Mouse (Mus musculus): ENCODE results near the gene Mybpc3.

Mybpc3 gene

DNA sequence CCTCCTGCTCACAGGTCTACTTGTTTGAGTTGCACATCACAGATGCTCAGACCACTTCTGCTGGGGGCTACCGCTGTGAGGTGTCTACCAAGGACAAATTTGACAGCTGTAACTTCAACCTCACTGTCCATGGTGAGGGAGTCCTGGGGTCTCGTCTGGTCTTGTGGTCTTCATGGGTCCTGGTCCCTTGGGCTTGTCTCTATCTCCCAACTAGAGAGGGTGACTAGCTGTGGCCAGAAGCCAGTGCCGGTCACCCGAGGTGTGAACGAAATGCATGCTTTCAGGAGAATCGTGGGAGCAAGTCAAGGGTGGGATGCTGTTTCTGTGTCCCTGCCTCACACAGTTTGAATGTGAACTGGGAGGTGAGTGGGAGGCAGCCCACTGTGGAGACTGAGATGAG lies 3.1 kb downstream of the Mybpc3 start:
- no peak for DNase-seq (ENCODE audit: low spot score)

DNA sequence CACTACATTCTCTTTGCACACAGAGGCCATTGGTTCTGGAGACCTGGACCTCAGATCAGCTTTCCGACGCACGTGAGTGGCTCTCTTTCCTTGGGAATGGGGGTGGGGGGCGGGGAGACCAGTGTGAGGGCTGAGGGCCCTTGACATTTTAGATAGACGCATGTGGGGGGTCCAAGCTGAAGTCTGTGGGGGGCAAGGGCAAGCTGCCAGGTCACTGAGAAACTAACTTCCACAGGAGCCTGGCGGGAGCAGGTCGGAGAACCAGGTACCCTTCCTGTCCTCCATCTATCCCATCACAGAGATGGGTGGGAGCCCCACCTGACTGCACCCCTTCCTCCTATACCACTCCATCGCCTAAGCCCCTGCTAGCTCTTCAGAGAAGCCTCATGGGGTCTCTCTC lies 3.6 kb downstream of the Mybpc3 start:
- DNase-seq (ENCODE audit: low spot score), result no peak

DNA sequence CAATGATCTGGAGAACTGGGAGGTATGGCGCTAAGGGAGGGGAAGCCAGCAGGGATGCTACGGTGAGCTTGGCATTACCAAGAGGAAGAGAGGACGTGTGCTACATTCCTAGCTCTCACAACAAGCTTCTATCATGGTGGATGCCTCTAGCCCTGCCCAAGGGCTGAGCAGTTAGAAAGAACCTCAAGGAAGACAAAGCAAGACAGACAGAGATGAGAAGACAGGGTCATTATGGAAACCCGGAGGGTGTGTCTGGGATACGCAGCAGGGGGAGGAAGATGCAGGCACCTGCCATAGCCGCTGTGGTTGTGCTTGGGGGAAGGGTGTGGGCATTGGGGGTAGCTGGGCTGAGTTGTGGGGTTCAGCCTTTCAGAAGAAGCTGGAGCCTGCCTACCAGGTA lies 5.6 kb downstream of the Mybpc3 start:
- no peak for DNase-seq (ENCODE audit: low spot score)

DNA sequence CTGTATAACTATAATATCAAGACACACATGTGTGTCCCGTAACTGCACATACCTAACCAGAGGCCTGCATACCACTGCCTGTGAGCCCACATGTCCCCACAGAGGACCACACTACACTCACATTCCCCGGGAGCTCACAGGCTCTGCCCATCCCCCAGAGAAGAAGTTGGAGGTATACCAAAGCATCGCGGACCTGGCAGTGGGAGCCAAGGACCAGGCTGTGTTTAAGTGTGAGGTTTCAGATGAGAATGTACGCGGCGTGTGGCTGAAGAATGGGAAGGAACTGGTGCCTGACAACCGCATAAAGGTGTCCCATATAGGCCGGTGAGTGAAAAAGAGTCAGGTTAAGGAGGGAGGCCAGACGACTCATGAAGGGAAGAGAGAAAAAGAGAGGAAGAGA lies 7.2 kb downstream of the Mybpc3 start:
- no peak for DNase-seq (ENCODE audit: low spot score)

DNA sequence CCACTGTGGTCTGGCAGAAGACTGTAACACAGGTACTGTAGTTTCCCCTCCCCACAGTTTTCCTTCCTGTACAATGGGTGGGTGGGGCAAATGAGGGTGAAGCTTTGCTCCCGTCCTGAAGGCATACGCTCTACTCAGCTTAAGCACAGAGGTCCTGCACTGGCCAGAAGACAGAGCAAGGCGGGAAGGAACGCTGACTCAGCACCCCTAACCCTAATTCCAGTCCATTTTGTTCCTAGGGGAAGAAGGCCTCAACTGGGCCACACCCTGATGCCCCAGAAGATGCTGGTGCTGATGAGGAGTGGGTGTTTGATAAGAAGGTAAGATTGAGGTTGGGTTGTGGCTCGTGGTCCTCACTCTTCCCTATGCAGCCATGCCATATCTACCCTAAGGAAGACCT lies 10.8 kb downstream of the Mybpc3 start:
- no peak for DNase-seq (ENCODE audit: low spot score)

DNA sequence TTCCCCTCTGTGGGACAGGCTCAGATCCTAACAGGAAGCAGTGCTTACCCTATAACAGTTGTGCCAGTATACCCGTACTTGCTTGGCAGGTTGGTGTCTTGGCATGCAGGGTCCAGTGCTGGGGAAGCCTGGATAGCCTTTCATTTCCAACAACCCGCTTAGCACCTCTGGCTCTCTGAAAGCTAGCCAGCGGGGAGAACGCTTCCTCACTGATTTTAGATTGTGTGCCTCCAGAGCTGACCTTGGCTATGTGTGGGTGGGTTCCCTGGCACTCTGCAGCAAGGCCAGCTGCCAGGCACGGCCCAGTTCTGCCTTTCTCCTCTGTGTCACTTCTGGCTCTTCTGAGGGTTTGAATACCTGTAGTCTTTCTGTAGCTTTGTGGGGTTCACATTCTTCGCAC lies 12.2 kb downstream of the Mybpc3 start:
- no peak for DNase-seq (ENCODE audit: low spot score)

DNA sequence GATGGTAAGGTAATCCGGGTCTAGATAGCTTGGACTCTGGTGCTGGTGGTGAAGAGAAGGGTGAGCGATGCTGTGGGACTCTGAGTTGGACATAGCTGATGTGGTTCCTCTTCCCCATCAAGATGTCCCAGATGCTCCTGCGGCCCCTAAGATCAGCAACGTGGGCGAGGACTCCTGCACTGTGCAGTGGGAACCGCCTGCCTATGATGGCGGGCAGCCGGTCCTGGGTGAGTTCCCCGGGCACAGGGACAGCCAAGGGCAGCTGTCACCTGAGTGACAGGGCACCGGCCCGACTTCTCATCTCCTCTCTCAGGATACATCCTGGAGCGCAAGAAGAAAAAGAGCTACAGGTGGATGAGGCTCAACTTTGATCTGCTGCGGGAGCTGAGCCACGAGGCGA lies 13.3 kb downstream of the Mybpc3 start:
- no peak for DNase-seq (ENCODE audit: low spot score)

DNA sequence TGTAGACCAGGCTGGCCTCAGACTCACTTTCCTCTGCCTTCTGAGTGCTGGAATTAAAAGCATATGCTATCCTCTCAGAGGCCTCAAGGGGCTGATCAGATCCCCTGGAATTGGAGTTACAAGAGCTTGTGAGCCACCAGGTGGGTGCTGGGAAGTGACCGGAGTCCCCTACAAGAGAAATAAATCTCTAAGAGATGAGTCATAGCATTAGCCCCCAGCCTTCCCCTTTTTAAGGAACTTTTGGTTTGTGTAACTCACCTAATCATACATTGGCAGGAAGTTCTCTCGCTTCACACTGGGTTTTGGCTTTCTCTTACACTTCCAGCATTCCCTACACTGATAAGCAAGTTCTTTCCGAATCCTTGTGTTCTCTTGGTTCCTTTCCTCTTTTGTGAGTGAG lies 14.1 kb downstream of the Mybpc3 start:
- no peak for DNase-seq (ENCODE audit: low spot score)

DNA sequence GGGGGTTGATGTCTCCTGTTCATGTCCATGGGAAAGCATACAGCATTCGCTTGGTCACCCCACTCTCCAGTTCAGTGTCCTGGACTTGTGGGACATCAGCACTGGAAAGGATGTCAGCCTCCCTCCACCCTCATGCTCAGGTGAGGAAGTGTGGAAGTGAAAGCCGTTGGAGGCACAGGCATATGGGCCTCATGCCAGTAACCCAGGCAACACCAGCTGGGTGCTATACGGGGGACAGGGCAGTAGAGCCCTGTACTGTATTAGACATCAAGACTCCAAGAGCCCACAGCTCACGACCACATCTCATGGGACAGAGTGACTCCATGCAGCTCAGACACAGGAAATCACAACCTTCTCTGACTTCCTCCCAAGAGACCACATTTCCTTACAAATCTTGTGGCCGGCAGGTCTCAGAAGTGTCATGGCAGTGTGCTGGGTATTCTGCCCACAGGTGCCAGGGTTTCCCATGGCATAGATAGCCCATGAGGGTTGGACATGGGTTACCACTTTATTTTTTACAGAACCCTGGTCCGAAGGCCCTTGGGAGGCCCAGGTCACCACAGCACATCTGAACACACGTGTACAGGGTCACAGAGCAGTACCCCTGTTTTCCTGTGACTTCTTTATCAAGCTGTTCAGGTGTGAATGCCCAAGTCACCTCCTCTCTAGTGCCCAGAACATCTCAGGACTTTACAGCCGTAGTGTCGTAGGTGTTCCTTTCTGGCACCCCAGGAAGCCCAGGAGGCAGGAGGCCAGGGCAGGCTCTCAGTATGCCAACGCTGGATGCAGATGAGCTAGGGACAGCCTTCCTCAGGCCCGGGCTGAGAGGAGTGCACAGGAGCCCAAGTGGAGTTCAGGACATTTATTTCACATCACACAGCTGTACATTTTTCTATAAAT lies 18.8 kb downstream of the Mybpc3 start:
- no peak for DNase-seq (ENCODE audit: low spot score)

DNA sequence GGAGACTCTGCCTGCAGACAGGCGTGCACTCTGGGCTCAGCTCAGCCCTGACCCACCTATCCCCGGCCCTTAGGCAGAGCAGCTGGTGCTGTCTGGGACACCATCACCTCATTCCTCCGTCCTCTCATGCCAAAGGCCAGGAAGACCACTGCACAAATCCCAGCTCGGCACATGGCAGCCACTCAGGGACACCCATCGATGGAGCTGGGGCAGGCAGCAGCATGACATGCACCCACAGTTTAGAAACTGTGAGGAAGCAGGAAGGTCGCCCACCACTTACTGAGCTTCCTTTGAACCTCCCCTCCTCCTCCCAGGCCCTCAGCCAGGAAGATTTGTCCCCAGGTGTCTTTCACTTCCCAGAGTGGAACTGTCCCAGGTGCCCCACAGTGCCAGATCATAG lies 19.5 kb downstream of the Mybpc3 start:
- no peak for DNase-seq (ENCODE audit: low spot score)

DNA sequence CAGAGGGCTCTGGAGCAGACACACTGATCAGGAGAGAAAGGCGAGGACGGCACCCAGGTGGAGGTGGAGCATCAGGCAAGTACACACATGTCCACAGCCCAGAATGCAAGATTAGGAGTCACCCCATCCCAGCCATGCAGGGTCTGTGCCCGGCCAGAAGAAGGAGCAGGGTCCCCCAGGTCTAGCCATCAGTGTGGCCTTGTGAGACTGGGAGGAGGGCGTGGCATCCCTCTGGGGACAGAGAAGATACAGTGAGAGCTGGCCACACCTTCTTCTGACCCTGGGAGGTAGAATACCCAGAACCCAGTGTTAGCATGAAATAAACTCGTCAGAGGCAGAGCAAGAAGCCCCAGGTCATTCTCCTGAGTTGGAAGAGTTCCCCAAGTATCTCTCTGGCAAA lies 21.4 kb downstream of the Mybpc3 start:
- no peak for DNase-seq (ENCODE audit: low spot score)

DNA sequence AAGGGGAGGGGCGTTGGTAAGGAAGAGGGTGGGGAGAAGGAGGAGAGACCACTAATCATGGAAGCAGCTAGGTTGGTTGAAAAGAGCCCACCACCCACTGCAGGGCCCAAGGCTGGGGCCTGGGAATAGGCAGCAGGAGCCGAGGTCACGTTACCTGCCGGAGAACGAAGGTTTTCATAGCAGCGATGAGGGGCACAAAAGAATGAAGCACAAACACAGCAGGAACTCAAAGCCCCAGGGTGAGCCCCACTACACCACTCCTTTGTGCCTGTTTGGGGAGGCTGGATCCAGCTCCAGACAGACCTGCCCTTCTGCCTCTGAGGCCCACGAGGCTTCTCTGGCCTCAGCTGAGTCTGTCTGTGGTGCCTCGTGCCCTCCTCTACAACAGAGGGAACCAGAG lies 21.8 kb downstream of the Mybpc3 start:
- DNase-seq (ENCODE audit: low spot score), result no peak

DNA sequence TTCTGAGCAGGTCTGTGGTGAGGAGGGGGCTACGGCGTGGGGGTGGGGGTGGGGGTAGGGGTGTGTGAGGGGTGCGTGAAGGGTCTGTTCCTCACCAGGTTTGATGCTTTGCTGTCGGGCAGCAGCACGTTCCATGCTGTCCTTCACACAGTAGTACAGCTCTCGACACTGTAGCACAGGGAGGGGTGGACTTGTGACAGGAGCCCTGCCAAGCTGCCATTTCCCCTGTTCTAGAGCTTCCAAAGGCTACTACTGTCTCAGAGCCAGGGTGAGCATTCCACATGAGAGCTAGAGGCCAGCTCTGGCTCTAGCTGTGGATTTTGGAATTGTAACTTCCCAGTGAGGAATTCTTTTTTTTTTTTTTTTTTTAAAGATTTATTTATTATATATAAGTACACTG lies 25.0 kb downstream of the Mybpc3 start:
- DNase-seq (ENCODE audit: low spot score), result no peak

DNA sequence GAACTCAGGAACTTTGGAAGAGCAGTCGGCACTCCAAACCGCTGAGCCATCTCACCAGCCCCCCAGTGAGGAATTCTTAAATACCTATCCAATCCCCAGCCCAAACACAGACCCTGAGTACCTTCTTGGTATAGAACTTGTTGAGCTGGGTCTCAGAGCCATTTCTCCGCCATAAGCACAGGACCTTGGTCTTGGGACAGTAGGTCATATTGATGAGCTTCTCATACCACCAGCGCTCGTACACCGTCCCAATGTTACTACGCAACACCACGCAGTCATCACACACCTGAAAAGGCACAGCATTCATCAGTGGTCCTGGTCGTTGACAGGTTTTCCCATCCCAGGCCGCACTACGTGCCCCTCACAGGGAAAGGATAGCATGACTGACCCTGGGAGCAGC lies 25.5 kb downstream of the Mybpc3 start:
- no peak for DNase-seq (ENCODE audit: low spot score)

DNA sequence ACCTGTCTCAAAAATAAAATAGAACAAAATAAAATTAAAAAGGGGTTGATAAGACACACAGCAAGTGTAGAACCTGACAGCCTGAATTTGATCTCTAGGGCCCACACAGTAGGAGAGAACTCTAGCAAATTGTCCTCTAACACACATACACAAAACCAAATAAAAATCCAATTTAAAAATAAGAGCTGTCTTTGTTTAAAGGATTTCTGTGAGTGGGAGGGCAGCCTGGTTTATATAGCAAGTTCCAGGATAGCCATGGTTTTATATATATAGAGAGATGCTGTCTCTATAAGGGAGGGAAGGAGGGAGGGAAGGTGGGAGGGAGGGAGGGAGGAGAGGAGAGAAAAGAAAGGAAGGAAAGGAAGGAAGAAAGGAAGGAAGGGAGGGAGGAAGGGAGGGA lies 30.2 kb downstream of the Mybpc3 start:
- no peak for DNase-seq (ENCODE audit: low spot score)

DNA sequence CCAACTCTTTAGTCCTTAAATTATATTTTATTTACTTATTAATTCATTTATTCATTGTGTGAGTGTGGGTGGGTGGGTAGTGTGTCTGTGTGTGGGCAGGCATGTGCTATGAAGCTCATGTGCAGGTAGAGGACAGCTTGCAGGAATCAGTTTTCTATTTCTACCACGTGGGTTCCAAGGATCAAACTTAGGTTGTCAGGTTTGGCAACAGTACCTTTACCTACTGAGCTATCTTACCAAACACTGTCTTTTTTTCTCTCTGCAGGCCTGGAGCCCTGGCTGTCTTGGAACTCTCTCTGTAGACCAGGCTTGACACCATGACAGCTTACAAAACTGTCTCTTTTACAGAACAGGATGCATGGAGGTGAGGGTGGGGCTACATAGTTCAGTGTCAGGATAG lies 33.4 kb downstream of the Mybpc3 start:
- DNase-seq (ENCODE audit: low spot score), result no peak

DNA sequence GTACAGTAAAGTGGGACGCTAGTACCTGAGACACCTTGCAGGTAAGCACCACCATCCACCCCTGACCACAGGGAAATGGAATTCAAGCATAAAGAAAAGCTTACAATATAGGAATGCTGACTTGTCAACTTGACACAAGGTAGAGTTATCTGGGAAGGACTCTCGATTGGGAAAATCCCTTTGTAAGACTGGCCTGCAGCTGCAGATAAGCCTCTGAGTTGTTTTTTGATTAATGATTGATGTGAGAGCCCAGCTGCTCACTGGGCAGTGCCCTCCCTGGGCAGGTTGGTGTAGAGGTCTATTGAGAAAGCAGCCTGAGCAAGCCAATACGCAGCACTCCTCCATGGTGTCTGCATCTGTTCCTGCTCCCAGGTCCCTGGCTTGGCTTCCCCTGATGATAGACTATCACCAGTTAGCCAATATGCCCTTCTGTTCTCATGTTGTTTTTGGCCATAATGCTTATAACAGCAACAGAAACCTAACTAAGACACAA lies 35.0 kb downstream of the Mybpc3 start:
- DNase-seq (ENCODE audit: low spot score), result no peak

DNA sequence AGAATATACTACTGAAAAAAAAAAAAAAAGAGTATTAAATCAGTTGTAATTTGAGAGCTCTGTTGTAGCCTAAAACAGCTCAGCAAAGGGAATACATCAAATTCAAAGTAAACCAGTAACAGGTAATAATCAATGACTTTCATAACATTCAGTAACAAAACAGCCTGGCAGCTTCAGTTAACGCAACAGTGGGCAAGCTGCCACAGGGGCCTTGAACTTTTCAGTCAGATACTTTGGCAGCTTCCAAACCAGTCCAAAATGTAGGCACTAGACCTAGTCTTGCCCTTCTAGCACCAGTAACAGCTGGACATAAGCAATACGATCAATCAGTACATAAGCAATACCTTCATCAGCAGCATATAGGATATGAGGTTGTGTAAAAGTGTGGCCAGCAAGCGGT lies 36.1 kb downstream of the Mybpc3 start:
- no peak for DNase-seq (ENCODE audit: low spot score)

DNA sequence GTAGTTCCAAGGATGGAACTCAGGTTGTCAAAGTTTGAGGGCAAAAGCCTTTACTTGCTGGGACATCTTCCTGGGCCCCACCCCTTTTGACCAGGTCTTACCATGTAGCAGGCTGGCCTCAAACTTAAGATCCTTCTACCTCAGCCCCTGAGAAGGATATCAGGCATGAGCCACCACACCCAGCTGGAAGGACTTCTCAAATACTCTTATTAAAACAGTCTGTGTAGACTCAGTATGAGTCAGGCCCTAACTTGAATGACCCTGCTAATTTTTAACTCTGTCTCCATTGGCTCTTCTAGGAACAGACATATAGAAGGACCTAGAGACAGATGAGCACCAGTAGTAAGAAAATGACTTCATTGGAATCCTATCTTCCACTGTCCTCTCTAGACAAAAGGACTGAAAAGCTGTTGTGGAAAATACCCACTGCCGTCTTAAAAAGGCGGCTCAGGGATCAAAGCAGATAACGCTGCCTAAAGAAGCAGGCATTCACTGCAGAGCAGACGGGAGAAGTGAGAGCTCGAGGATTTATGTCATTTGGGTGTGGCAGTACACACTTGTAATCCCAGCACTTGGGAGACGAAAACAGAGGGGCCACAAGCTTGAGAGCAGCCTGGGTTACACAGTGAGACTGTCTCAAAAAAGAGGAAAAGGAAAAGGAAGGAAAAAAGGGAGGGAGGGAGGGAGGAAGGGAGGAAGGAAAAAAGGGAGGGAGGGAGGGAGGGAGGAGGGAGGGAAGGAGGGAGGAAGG lies 39.2 kb downstream of the Mybpc3 start:
- no peak for DNase-seq (ENCODE audit: low spot score)

DNA sequence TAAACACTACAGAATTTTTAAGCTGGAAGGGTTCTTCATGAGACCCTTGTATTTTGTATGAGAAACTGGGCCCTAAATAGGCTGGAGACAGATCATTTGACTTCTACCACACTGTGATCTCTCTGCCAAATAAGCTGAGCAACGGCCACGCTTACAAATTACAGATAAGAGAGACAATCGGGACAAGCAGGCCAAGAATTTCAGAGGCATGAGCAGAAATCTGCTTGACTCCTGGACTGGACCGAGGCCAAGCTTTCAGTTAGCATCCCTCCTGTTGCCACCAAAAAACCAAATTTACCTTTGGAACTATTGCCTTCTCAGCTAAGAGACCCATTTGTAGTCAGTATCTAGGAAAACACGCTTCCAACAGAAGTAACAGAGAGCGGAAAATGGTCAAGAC lies 42.6 kb downstream of the Mybpc3 start:
- DNase-seq (ENCODE audit: low spot score), result no peak

DNA sequence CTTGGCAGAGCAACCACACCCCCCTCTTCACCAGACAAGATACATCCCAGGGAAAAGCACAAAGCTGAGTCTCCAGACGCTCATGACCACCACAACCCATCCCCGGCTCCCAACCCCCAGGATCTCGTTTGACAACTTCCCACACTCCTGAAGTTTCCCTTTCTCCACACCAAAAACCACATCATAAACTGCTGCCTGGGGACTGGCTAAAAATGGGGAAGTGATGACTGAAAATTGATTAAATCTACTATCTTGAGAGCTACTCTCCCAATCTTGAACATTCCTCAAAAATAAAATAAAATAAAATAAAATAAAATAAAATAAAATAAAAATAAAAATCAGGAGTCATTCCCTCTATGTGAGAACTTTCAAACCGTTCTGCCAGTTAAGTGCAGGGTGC lies 45.0 kb downstream of the Mybpc3 start:
- no peak for DNase-seq (ENCODE audit: low spot score)

DNA sequence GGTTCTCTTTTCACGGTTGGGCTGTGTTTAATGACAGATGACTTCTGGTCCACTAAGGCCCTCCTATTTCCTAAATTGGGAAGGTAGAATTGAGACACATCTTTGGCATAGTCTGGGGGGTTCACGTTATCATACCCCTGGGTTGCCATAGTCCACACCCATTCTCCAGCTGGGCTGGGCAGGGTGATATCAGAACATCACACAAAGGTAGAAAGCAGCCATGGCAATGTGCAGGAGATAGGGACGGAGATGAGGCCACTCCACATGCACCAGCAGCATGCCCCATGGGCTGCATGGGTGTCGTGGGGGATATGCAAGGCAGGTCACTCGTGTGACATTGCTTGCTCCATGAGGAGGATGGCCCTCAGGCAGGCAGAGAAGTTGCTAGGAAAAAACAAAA lies 45.6 kb downstream of the Mybpc3 start:
- DNase-seq (ENCODE audit: low spot score), result no peak

DNA sequence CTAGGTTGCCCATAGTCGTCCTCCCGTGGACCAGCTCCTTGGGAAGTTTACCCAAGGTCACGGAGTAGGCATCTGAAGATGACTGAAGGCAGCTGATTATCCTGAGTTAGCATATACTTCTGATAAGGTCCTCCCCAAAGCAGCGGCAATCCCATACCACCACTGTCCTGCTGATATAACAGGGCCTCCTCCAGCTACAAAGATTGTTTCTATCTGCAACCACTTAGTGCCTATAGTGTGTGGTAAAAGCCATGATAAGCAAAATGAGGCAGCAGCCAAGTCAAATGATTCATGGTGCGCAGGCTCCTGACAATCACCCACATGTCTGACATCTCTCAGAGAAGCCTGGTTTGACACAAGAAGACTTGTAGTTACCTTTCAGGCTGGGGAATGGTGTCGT lies 47.0 kb downstream of the Mybpc3 start:
- DNase-seq (ENCODE audit: low spot score), result no peak

DNA sequence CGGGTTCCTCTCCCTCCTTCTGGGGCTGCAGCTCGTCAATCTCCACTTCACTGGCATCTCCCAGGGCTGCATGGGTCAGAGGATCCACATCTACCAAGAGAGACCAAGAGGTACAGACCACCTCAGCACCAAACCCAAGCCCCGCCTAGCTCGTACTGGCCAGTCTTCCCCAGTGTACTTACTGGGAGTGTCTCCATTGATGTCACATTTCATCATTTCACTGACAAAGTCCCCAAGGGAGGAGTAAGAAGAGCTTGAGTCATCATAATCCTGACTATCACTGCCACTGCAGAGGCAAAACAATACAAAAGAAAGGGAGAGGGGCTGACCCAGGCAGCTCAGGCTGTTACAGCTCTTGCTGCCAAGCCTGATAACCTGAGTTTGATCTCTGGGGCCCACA lies 49.7 kb downstream of the Mybpc3 start:
- DNase-seq (ENCODE audit: low spot score), result no peak
